Mouse (Mus musculus): ENCODE data around the gene Slc16a7.

Slc16a7 gene

GRCm38 (mm10) chr10:125324149-125324834 lies 65.0 kb downstream of the Slc16a7 start:
- no peak for DNase-seq (ENCODE audit: low read depth, low spot score)

- no peak for DNase-seq (ENCODE audit: low read depth, low spot score)
Measured at GRCm38 (mm10) chr10:125321446-125322428, 67.5 kb downstream of the Slc16a7 start.

GRCm38 (mm10) chr10:125317317-125317716 lies 71.9 kb downstream of the Slc16a7 start:
- peak; percentile 17 for DNase-seq (ENCODE audit: low read depth, low spot score)

GRCm38 (mm10) chr10:125310855-125311254 lies 78.4 kb downstream of the Slc16a7 start:
- DNase-seq (ENCODE audit: low read depth, low spot score): no peak

GRCm38 (mm10) chr10:125298036-125298435 lies 91.2 kb downstream of the Slc16a7 start:
- no peak for DNase-seq (ENCODE audit: low read depth, low spot score)

- DNase-seq (ENCODE audit: low read depth, low spot score): no peak
Measured at GRCm38 (mm10) chr10:125290320-125290719, 98.9 kb downstream of the Slc16a7 start.

GRCm38 (mm10) chr10:125288560-125288959 lies 100.7 kb downstream of the Slc16a7 start:
- DNase-seq (ENCODE audit: low read depth, low spot score): peak; percentile 14

GRCm38 (mm10) chr10:125285386-125285785 lies 103.9 kb downstream of the Slc16a7 start:
- no peak for DNase-seq (ENCODE audit: low read depth, low spot score)

- no peak for DNase-seq (ENCODE audit: low read depth, low spot score)
Measured at GRCm38 (mm10) chr10:125275149-125275848, 114.0 kb downstream of the Slc16a7 start.

GRCm38 (mm10) chr10:125274519-125275148 lies 114.6 kb downstream of the Slc16a7 start:
- no peak for DNase-seq (ENCODE audit: low read depth, low spot score)

GRCm38 (mm10) chr10:125273759-125274158 lies 115.5 kb downstream of the Slc16a7 start:
- DNase-seq (ENCODE audit: low read depth, low spot score): no peak

GRCm38 (mm10) chr10:125271448-125271847 lies 117.8 kb downstream of the Slc16a7 start:
- DNase-seq (ENCODE audit: low read depth, low spot score): no peak

GRCm38 (mm10) chr10:125270266-125270665 lies 119.0 kb downstream of the Slc16a7 start:
- no peak for DNase-seq (ENCODE audit: low read depth, low spot score)

GRCm38 (mm10) chr10:125266322-125266721 lies 122.9 kb downstream of the Slc16a7 start:
- DNase-seq (ENCODE audit: low read depth, low spot score): no peak

- no peak for DNase-seq (ENCODE audit: low read depth, low spot score)
Measured at GRCm38 (mm10) chr10:125265901-125266300, 123.4 kb downstream of the Slc16a7 start.

- no peak for DNase-seq (ENCODE audit: low read depth, low spot score)
Measured at GRCm38 (mm10) chr10:125265467-125265866, 123.8 kb downstream of the Slc16a7 start.

- DNase-seq (ENCODE audit: low read depth, low spot score): peak; percentile 44
Measured at GRCm38 (mm10) chr10:125264938-125265337, 124.3 kb downstream of the Slc16a7 start.

GRCm38 (mm10) chr10:125255904-125256303 lies 133.4 kb downstream of the Slc16a7 start:
- no peak for DNase-seq (ENCODE audit: low read depth, low spot score)

GRCm38 (mm10) chr10:125214536-125214935 lies 174.7 kb downstream of the Slc16a7 start:
- DNase-seq (ENCODE audit: low read depth, low spot score): no peak

- DNase-seq (ENCODE audit: low read depth, low spot score): no peak
Measured at GRCm38 (mm10) chr10:125213805-125214204, 175.5 kb downstream of the Slc16a7 start.

GRCm38 (mm10) chr10:125187544-125187943 lies 201.7 kb downstream of the Slc16a7 start:
- no peak for DNase-seq (ENCODE audit: low read depth, low spot score)

All from mesoderm, embryonic 11.5 days (tissue).